Mouse (Mus musculus): ENCODE results near the gene Zc3h18. TPM values are rescaled to one million over a fixed set of nuclear protein-coding genes. Genes with fewer than 3 reads are reported as not detected.

Gene Zc3h18
- polyA plus RNA-seq, 1 experiment from 2014 or later: 41.3 TPM

- Histone ChIP-seq H3K4me2 (ENCODE audit: low read depth, low read length) (no peak overlapping the region), H3K4me3 (ENCODE audit: low read length) (no peak overlapping the region), H3K27me3 (ENCODE audit: control insufficient read depth, insufficient read depth, low read depth, low read length) (no peaks in the 10 kb centered on the region), H3K4me1 (replicated peaks; ENCODE audit: control insufficient read depth, insufficient read depth, low read length) (peaks cover 9% of the 10 kb centered on the region; the same call in 1 of the 2 replicates), H3K9me3 (ENCODE audit: control insufficient read depth, low read length) (no peaks in the 10 kb centered on the region), H3K36me3 (ENCODE audit: control insufficient read depth, insufficient read depth, low read length) (no peaks in the 10 kb centered on the region), H3K9ac (ENCODE audit: low read length) (no peak overlapping the region), H3K27ac (ENCODE audit: low read length) (no peak overlapping the region)
- WGBS: 44% methylated on average over 11 of the region's 11 CpGs
- ATAC-seq (ENCODE audit: low read depth): no peak
Measured at GRCm38 (mm10) chr8:122357202-122357601, 19.2 kb upstream of the Zc3h18 start.

- no peak overlapping the region for H3K9ac ChIP-seq (ENCODE audit: low read length)
- H3K36me3 ChIP-seq (ENCODE audit: control insufficient read depth, insufficient read depth, low read length): no peaks in the 10 kb centered on the region
- H3K27ac ChIP-seq (ENCODE audit: low read length): no peak overlapping the region
- H3K27me3 ChIP-seq (ENCODE audit: control insufficient read depth, insufficient read depth, low read depth, low read length): no peaks in the 10 kb centered on the region
- peaks cover 9% of the 10 kb centered on the region; the same call in 1 of the 2 replicates for H3K4me1 ChIP-seq (replicated peaks; ENCODE audit: control insufficient read depth, insufficient read depth, low read length)
- no peaks in the 10 kb centered on the region for H3K9me3 ChIP-seq (ENCODE audit: control insufficient read depth, low read length)
- no peak overlapping the region for H3K4me3 ChIP-seq (ENCODE audit: low read length)
- no peak for ATAC-seq (ENCODE audit: low read depth)
- no peak overlapping the region for H3K4me2 ChIP-seq (ENCODE audit: low read depth, low read length)
- WGBS: 54% methylated on average over 5 of the region's 5 CpGs
Measured at GRCm38 (mm10) chr8:122357641-122358040, 18.8 kb upstream of the Zc3h18 start.

- Histone ChIP-seq H3K9ac (ENCODE audit: low read length) (no peak overlapping the region), H3K36me3 (ENCODE audit: control insufficient read depth, insufficient read depth, low read length) (no peaks in the 10 kb centered on the region), H3K4me2 (ENCODE audit: low read depth, low read length) (no peak overlapping the region), H3K4me3 (ENCODE audit: low read length) (no peak overlapping the region), H3K27me3 (ENCODE audit: control insufficient read depth, insufficient read depth, low read depth, low read length) (no peaks in the 10 kb centered on the region; the same call in 1 of the 2 replicates), H3K4me1 (replicated peaks; ENCODE audit: control insufficient read depth, insufficient read depth, low read length) (peaks cover 9% of the 10 kb centered on the region; the same call in 1 of the 2 replicates), H3K27ac (ENCODE audit: low read length) (no peak overlapping the region), H3K9me3 (ENCODE audit: control insufficient read depth, low read length) (no peaks in the 10 kb centered on the region)
- 72% methylated on average over 15 of the region's 15 CpGs for WGBS
- no peak for ATAC-seq (ENCODE audit: low read depth)
Measured at GRCm38 (mm10) chr8:122359111-122359775, 17.2 kb upstream of the Zc3h18 start.

GRCm38 (mm10) chr8:122360696-122361416 is 15.6 kb upstream of the Zc3h18 start, which contains the start of gene Trhr2:
TSS of gene Trhr2 (minus strand) at chr8:122360746.
- ATAC-seq (ENCODE audit: low read depth): no peak
- Histone ChIP-seq H3K27ac (ENCODE audit: low read length) (no peak within 1 kb of the TSS), H3K4me2 (ENCODE audit: low read depth, low read length) (no peak within 1 kb of the TSS), H3K9ac (ENCODE audit: low read length) (no peak within 1 kb of the TSS), H3K4me1 (replicated peaks; ENCODE audit: control insufficient read depth, insufficient read depth, low read length) (peaks cover 2% of the 10 kb centered on the region; the same call in 1 of the 2 replicates), H3K4me3 (ENCODE audit: low read length) (no peak within 1 kb of the TSS), H3K36me3 (ENCODE audit: control insufficient read depth, insufficient read depth, low read length) (no peaks in the 10 kb centered on the region), H3K27me3 (ENCODE audit: control insufficient read depth, insufficient read depth, low read depth, low read length) (no peaks in the 10 kb centered on the region; the same call in 1 of the 2 replicates), H3K9me3 (ENCODE audit: control insufficient read depth, low read length) (no peaks in the 10 kb centered on the region)
- 67% methylated on average over 7 of the region's 7 CpGs for WGBS

GRCm38 (mm10) chr8:122362271-122362670 is 14.1 kb upstream of the Zc3h18 start:
- H3K9ac ChIP-seq (ENCODE audit: low read length): no peak overlapping the region
- WGBS: 34% methylated on average over 5 of the region's 5 CpGs
- no peak for ATAC-seq (ENCODE audit: low read depth)

GRCm38 (mm10) chr8:122362967-122363366 is 13.4 kb upstream of the Zc3h18 start:
- Histone ChIP-seq H3K27ac (ENCODE audit: low read length) (no peak overlapping the region), H3K27me3 (ENCODE audit: control insufficient read depth, insufficient read depth, low read depth, low read length) (no peaks in the 10 kb centered on the region; the same call in 1 of the 2 replicates), H3K36me3 (ENCODE audit: control insufficient read depth, insufficient read depth, low read length) (no peaks in the 10 kb centered on the region), H3K4me2 (ENCODE audit: low read depth, low read length) (no peak overlapping the region), H3K4me3 (ENCODE audit: low read length) (no peak overlapping the region), H3K9me3 (ENCODE audit: control insufficient read depth, low read length) (no peaks in the 10 kb centered on the region), H3K4me1 (replicated peaks; ENCODE audit: control insufficient read depth, insufficient read depth, low read length) (no peaks in the 10 kb centered on the region), H3K9ac (ENCODE audit: low read length) (no peak overlapping the region)
- WGBS: 34% methylated on average over 8 of the region's 8 CpGs
- ATAC-seq (ENCODE audit: low read depth): no peak

More at GRCm38 (mm10) chr8:122362271-122362670, 14.1 kb upstream of the Zc3h18 start:
- no peak overlapping the region for H3K4me2 ChIP-seq (ENCODE audit: low read depth, low read length)
- H3K36me3 ChIP-seq (ENCODE audit: control insufficient read depth, insufficient read depth, low read length): no peaks in the 10 kb centered on the region
- no peak overlapping the region for H3K27ac ChIP-seq (ENCODE audit: low read length)
- no peaks in the 10 kb centered on the region for H3K4me1 ChIP-seq (replicated peaks; ENCODE audit: control insufficient read depth, insufficient read depth, low read length)
- H3K9me3 ChIP-seq (ENCODE audit: control insufficient read depth, low read length): no peaks in the 10 kb centered on the region
- no peak overlapping the region for H3K4me3 ChIP-seq (ENCODE audit: low read length)
- H3K27me3 ChIP-seq (ENCODE audit: control insufficient read depth, insufficient read depth, low read depth, low read length): no peaks in the 10 kb centered on the region; the same call in 1 of the 2 replicates

- Histone ChIP-seq H3K36me3 (ENCODE audit: control insufficient read depth, insufficient read depth, low read length) (no peaks in the 10 kb centered on the region), H3K27ac (ENCODE audit: low read length) (peak overlapping the region; percentile 30; the same call in 1 of the 2 replicates), H3K4me1 (replicated peaks; ENCODE audit: control insufficient read depth, insufficient read depth, low read length) (peaks cover 6% of the 10 kb centered on the region), H3K4me2 (ENCODE audit: low read depth, low read length) (no peak overlapping the region), H3K4me3 (ENCODE audit: low read length) (no peak overlapping the region), H3K9ac (ENCODE audit: low read length) (no peak overlapping the region), H3K9me3 (ENCODE audit: control insufficient read depth, low read length) (no peaks in the 10 kb centered on the region), H3K27me3 (ENCODE audit: control insufficient read depth, insufficient read depth, low read depth, low read length) (no peaks in the 10 kb centered on the region; the same call in 1 of the 2 replicates)
- WGBS: 47% methylated on average over 10 of the region's 10 CpGs
- no peak for ATAC-seq (ENCODE audit: low read depth)
Measured at GRCm38 (mm10) chr8:122368494-122368893, 7.9 kb upstream of the Zc3h18 start.

- Histone ChIP-seq H3K36me3 (ENCODE audit: control insufficient read depth, insufficient read depth, low read length) (no peaks in the 10 kb centered on the region), H3K4me2 (ENCODE audit: low read depth, low read length) (no peak overlapping the region), H3K27ac (ENCODE audit: low read length) (no peak overlapping the region; the same call in 1 of the 2 replicates), H3K9ac (ENCODE audit: low read length) (no peak overlapping the region), H3K4me1 (replicated peaks; ENCODE audit: control insufficient read depth, insufficient read depth, low read length) (peaks cover 6% of the 10 kb centered on the region), H3K27me3 (ENCODE audit: control insufficient read depth, insufficient read depth, low read depth, low read length) (no peaks in the 10 kb centered on the region), H3K9me3 (ENCODE audit: control insufficient read depth, low read length) (no peaks in the 10 kb centered on the region), H3K4me3 (ENCODE audit: low read length) (no peak overlapping the region)
- ATAC-seq (ENCODE audit: low read depth): peak; percentile 88
- 4% methylated on average over 9 of the region's 9 CpGs for WGBS
Measured at GRCm38 (mm10) chr8:122369665-122370064, 6.7 kb upstream of the Zc3h18 start.

- H3K27ac ChIP-seq (ENCODE audit: low read length): no peak overlapping the region
- ATAC-seq (ENCODE audit: low read depth): no peak
- H3K4me2 ChIP-seq (ENCODE audit: low read depth, low read length): no peak overlapping the region
- no peaks in the 10 kb centered on the region for H3K27me3 ChIP-seq (ENCODE audit: control insufficient read depth, insufficient read depth, low read depth, low read length)
- no peak overlapping the region for H3K4me3 ChIP-seq (ENCODE audit: low read length)
- H3K9me3 ChIP-seq (ENCODE audit: control insufficient read depth, low read length): no peaks in the 10 kb centered on the region
- no peaks in the 10 kb centered on the region for H3K36me3 ChIP-seq (ENCODE audit: control insufficient read depth, insufficient read depth, low read length)
- WGBS: 68% methylated on average over 6 of the region's 6 CpGs
- H3K4me1 ChIP-seq (replicated peaks; ENCODE audit: control insufficient read depth, insufficient read depth, low read length): peaks cover 10% of the 10 kb centered on the region
- no peak overlapping the region for H3K9ac ChIP-seq (ENCODE audit: low read length)
Measured at GRCm38 (mm10) chr8:122371706-122372105, 4.7 kb upstream of the Zc3h18 start.
